18 mouse cellular contexts compared by ENCODE assay signal in genomic region chr15:10134889-10135288, GRCm38 (mm10).
"Had no signal": no experiment of that assay in that cellular context is flagged by ENCODE, and none has a peak within 500 bp of the region (broad histone marks: within the 10 kb centered on the region; RNA-seq: fewer than 3 reads in every experiment).

No protein-coding gene starts in this region.

- DNase-seq: kidney, adult 2 months; kidney, postnatal 25 days; liver; lung, adult 18-20 months; lung, postnatal 10 days; lung, postnatal 4 days; midbrain, embryonic 14.5 days; thymus, adult 2 months; thymus, postnatal 14 days; thymus, postnatal 4 days had no signal

- ATAC-seq: liver, embryonic 12.5 days had no signal

- H3K9ac ChIP-seq: limb, embryonic 13.5 days; liver, embryonic 12.5 days; liver, embryonic 15.5 days; lung, embryonic 15.5 days had no signal

- H3K27me3 ChIP-seq: limb, embryonic 13.5 days; liver, embryonic 12.5 days; liver, embryonic 15.5 days; lung, embryonic 15.5 days had no signal

- H3K4me1 ChIP-seq: limb, embryonic 10.5 days; limb, embryonic 13.5 days; liver, embryonic 12.5 days; liver, embryonic 15.5 days; lung, embryonic 15.5 days had no signal

- H3K4me2 ChIP-seq: limb, embryonic 13.5 days; liver, embryonic 12.5 days; liver, embryonic 15.5 days; lung, embryonic 15.5 days; midbrain, embryonic 11.5 days had no signal

- H3K27ac ChIP-seq: kidney, postnatal 0 days; left cerebral cortex, adult 2 months; limb, embryonic 10.5 days; limb, embryonic 13.5 days; liver, embryonic 12.5 days; liver, embryonic 15.5 days; lung, embryonic 15.5 days had no signal

- H3K36me3 ChIP-seq: limb, embryonic 10.5 days; limb, embryonic 13.5 days; liver, embryonic 12.5 days; liver, embryonic 15.5 days; lung, embryonic 15.5 days had no signal

- H3K9me3 ChIP-seq: limb, embryonic 10.5 days; limb, embryonic 13.5 days; liver, embryonic 12.5 days; liver, embryonic 15.5 days; lung, embryonic 15.5 days had no signal

- H3K4me3 ChIP-seq: left cerebral cortex, adult 2 months; limb, embryonic 10.5 days; limb, embryonic 13.5 days; liver, embryonic 12.5 days; liver, embryonic 15.5 days; lung, embryonic 15.5 days had no signal
